Mouse (Mus musculus) heart, embryonic 12.5 days (tissue): ENCODE data around the gene Laptm4a. TPM values are rescaled to one million over a fixed set of nuclear protein-coding genes. Genes with fewer than 3 reads are reported as not detected.

Experiments
- ATAC-seq: fragments of 200-750 bp; cut with Nextera tagmentation; 2 replicates; pipeline ENCODE4 v1.8.0; 2017; ENCODE audit warnings: moderate TSS enrichment, moderate library complexity; ENCODE audit not compliant: insufficient number of reproducible peaks, low FRiP score
- H3K27ac ChIP-seq: fragments of 300-500 bp; sonication (generic); 2 replicates; pipeline ENCODE4 v1.5.1; 2016; ENCODE audit warnings: mild to moderate bottlenecking, moderate library complexity; ENCODE audit not compliant: poor library complexity, severe bottlenecking
- H3K27me3 ChIP-seq: fragments of 300-500 bp; sonication (generic); replicated peaks from 2 replicates; pipeline ENCODE4 v1.6.1; 2016; ENCODE audit warnings: mild to moderate bottlenecking, moderate library complexity
- H3K36me3 ChIP-seq: fragments of 300-500 bp; sonication (generic); 2 replicates; pipeline ENCODE4 v1.6.1; 2016; ENCODE audit warnings: mild to moderate bottlenecking, moderate library complexity
- H3K4me1 ChIP-seq: fragments of 300-500 bp; sonication (generic); replicated peaks from 2 replicates; pipeline ENCODE4 v1.6.1; 2016; ENCODE audit warnings: mild to moderate bottlenecking
- H3K4me2 ChIP-seq: fragments of 300-500 bp; sonication (generic); 2 replicates; pipeline ENCODE4 v1.6.1; 2016; ENCODE audit warnings: mild to moderate bottlenecking, moderate library complexity
- H3K4me3 ChIP-seq: fragments of 300-500 bp; sonication (generic); 2 replicates; pipeline ENCODE4 v1.5.1; 2016; ENCODE audit warnings: mild to moderate bottlenecking
- H3K9ac ChIP-seq: fragments of 300-500 bp; sonication (generic); 2 replicates; pipeline ENCODE4 v1.6.1; 2016; ENCODE audit warnings: mild to moderate bottlenecking, moderate library complexity
- H3K9me3 ChIP-seq: fragments of 300-500 bp; sonication (generic); replicated peaks from 2 replicates; pipeline ENCODE4 v1.6.1; 2016; ENCODE audit warnings: mild to moderate bottlenecking, moderate library complexity
- WGBS: fragments of 180-500 bp; shearing (Covaris S2); methylation state at CpG from one replicate; pipeline ENCODE4 v1.1.7; 2016; 5-methylcytosine and 5-hydroxymethylcytosine counted together
- polyA plus RNA-seq: library from polyadenylated mRNA; unstranded; fragments of >200 nt; fragmentation: Nextera tagmentation; extraction: Ambion mirVana; gene quantifications from 2 replicates; pipeline ENCODE4 v1.2.1, GENCODE M21; 2016

Gene Laptm4a
- polyA plus RNA-seq, 1 experiment from 2014 or later, result 295 TPM

GRCm38 (mm10) chr12:8969828-8970227 is 48.4 kb downstream of the Laptm4a start:
- Histone ChIP-seq H3K9ac (no peak overlapping the region), H3K36me3 (no peaks in the 10 kb centered on the region), H3K4me3 (no peak overlapping the region), H3K4me1 (peaks cover 9% of the 10 kb centered on the region), H3K27ac (peak overlapping the region; percentile 81), H3K27me3 (no peaks in the 10 kb centered on the region), H3K9me3 (no peaks in the 10 kb centered on the region), H3K4me2 (peak overlapping the region; percentile 33)
- 13% methylated on average over 9 of the region's 9 CpGs for WGBS
- peak; percentile 87 for ATAC-seq

- H3K9me3 ChIP-seq, result no peaks in the 10 kb centered on the region
- H3K27me3 ChIP-seq, result no peaks in the 10 kb centered on the region
- ATAC-seq, result peak; percentile 78
- no peak within 1 kb of the TSS for H3K27ac ChIP-seq
- peaks cover 5% of the 10 kb centered on the region for H3K36me3 ChIP-seq
- H3K4me1 ChIP-seq, result peaks cover 10% of the 10 kb centered on the region
- peak within 1 kb of the TSS; percentile 71 for H3K9ac ChIP-seq
- H3K4me3 ChIP-seq, result peak within 1 kb of the TSS; percentile 71
- under 1% methylated on average over 45 of the region's 45 CpGs for WGBS
- H3K4me2 ChIP-seq, result peak within 1 kb of the TSS; percentile 77
Observed at GRCm38 (mm10) chr12:8973820-8974465, 52.5 kb downstream of the Laptm4a start, which contains the start of gene Wdr35. Gene Wdr35, plus strand, starts transcription at chr12:8973892.

- Histone ChIP-seq H3K27ac (no peak overlapping the region), H3K4me2 (no peak overlapping the region), H3K36me3 (peaks cover 6% of the 10 kb centered on the region), H3K9me3 (no peaks in the 10 kb centered on the region), H3K4me1 (peaks cover 10% of the 10 kb centered on the region), H3K27me3 (no peaks in the 10 kb centered on the region), H3K4me3 (no peak overlapping the region), H3K9ac (no peak overlapping the region)
- no peak for ATAC-seq
- WGBS, result 91% methylated on average over 3 of the region's 3 CpGs
Observed at GRCm38 (mm10) chr12:8975076-8975475, 53.6 kb downstream of the Laptm4a start.

Other genes starting within 250 kb of the Laptm4a start
- gene Pum2, start 247.5 kb upstream of the Laptm4a start, polyA plus RNA-seq, result 35.8 and 37.3 TPM in 2 replicates
- 46.0 and 46.4 TPM in 2 replicates for gene Sdc1, start 150.3 kb upstream of the Laptm4a start, polyA plus RNA-seq
- gene Matn3, start 26.3 kb downstream of the Laptm4a start, polyA plus RNA-seq, result 0.77 and 0.78 TPM in 2 replicates
- 14.6 and 15.6 TPM in 2 replicates for gene Wdr35, start 52.2 kb downstream of the Laptm4a start, polyA plus RNA-seq
- 11.6 and 13.0 TPM in 2 replicates for gene Ttc32, start 108.3 kb downstream of the Laptm4a start, polyA plus RNA-seq